Mouse (Mus musculus): ENCODE measurements at regions not wholly inside any gene's neighbourhood (a gene's known extent, or its start where the extent isn't known, plus 50 kb on each side); places are given as distances from the start of the nearest gene placed in this dataset.
"Not testable (repeated sequence)": the region's sequence is repeated elsewhere in the genome, so short reads cannot be mapped to it uniquely, and the experiment has no call there.

- 87% methylated on average over 5 of the region's 5 CpGs for WGBS
- no peak overlapping the region for H3K4me3 ChIP-seq (ENCODE audit: low read depth, low read length)
- no peaks in the 10 kb centered on the region for H3K4me1 ChIP-seq (replicated peaks; ENCODE audit: control insufficient read depth, insufficient read depth, low read length)
- H3K36me3 ChIP-seq (ENCODE audit: control insufficient read depth, insufficient read depth), result no peaks in the 10 kb centered on the region
- no peak overlapping the region for H3K9ac ChIP-seq (ENCODE audit: low read depth, low read length)
- TF ChIP-seq CTCF (IDR thresholded peaks at IDR 0.05; ENCODE audit: low read depth), result no peak
- no peaks in the 10 kb centered on the region for H3K9me3 ChIP-seq (ENCODE audit: control insufficient read depth)
- H3K27me3 ChIP-seq (replicated peaks; ENCODE audit: control insufficient read depth, insufficient read depth, low read length), result no peaks in the 10 kb centered on the region
- no peak overlapping the region for H3K4me2 ChIP-seq (replicated peaks; ENCODE audit: low read depth)
- no peak for ATAC-seq
- H3K27ac ChIP-seq (ENCODE audit: low read depth, low read length), result no peak overlapping the region
Measured at GRCm38 (mm10) chr2:71597956-71598355, 51.4 kb upstream of the Dlx2 start.

GRCm38 (mm10) chr2:71598368-71598767, 51.8 kb upstream of the Dlx2 start:
- no peaks in the 10 kb centered on the region for H3K36me3 ChIP-seq (ENCODE audit: control insufficient read depth, insufficient read depth)
- H3K4me2 ChIP-seq (replicated peaks; ENCODE audit: low read depth), result no peak overlapping the region
- no peaks in the 10 kb centered on the region for H3K4me1 ChIP-seq (replicated peaks; ENCODE audit: control insufficient read depth, insufficient read depth, low read length)
- 62% methylated on average over 10 of the region's 10 CpGs for WGBS
- no peak for ATAC-seq
- TF ChIP-seq CTCF (IDR thresholded peaks at IDR 0.05; ENCODE audit: low read depth), result no peak
- H3K4me3 ChIP-seq (ENCODE audit: low read depth, low read length), result no peak overlapping the region
- H3K9ac ChIP-seq (ENCODE audit: low read depth, low read length), result no peak overlapping the region
- no peak overlapping the region for H3K27ac ChIP-seq (ENCODE audit: low read depth, low read length)
- H3K27me3 ChIP-seq (replicated peaks; ENCODE audit: control insufficient read depth, insufficient read depth, low read length), result no peaks in the 10 kb centered on the region
- no peaks in the 10 kb centered on the region for H3K9me3 ChIP-seq (ENCODE audit: control insufficient read depth)

GRCm38 (mm10) chr2:71598778-71599177, 52.2 kb upstream of the Dlx2 start:
- H3K27me3 ChIP-seq (replicated peaks; ENCODE audit: control insufficient read depth, insufficient read depth, low read length), result no peaks in the 10 kb centered on the region
- peak; percentile 96 for TF ChIP-seq CTCF (IDR thresholded peaks at IDR 0.05; ENCODE audit: low read depth)
- no peaks in the 10 kb centered on the region for H3K9me3 ChIP-seq (ENCODE audit: control insufficient read depth)
- H3K4me2 ChIP-seq (replicated peaks; ENCODE audit: low read depth), result no peak overlapping the region
- no peak overlapping the region for H3K9ac ChIP-seq (ENCODE audit: low read depth, low read length)
- no peak overlapping the region for H3K27ac ChIP-seq (ENCODE audit: low read depth, low read length)
- WGBS, result 17% methylated on average over 5 of the region's 5 CpGs
- no peaks in the 10 kb centered on the region for H3K36me3 ChIP-seq (ENCODE audit: control insufficient read depth, insufficient read depth)
- ATAC-seq, result peak; percentile 67
- no peaks in the 10 kb centered on the region for H3K4me1 ChIP-seq (replicated peaks; ENCODE audit: control insufficient read depth, insufficient read depth, low read length)
- H3K4me3 ChIP-seq (ENCODE audit: low read depth, low read length), result no peak overlapping the region

GRCm38 (mm10) chr2:71600213-71600612, 53.7 kb upstream of the Dlx2 start:
- H3K27ac ChIP-seq (ENCODE audit: low read depth, low read length), result no peak overlapping the region
- TF ChIP-seq CTCF (IDR thresholded peaks at IDR 0.05; ENCODE audit: low read depth), result no peak
- H3K9me3 ChIP-seq (ENCODE audit: control insufficient read depth), result peaks cover under 1% of the 10 kb centered on the region; the same call in 1 of the 2 replicates
- H3K4me3 ChIP-seq (ENCODE audit: low read depth, low read length), result no peak overlapping the region
- H3K4me2 ChIP-seq (replicated peaks; ENCODE audit: low read depth), result no peak overlapping the region
- no peak overlapping the region for H3K9ac ChIP-seq (ENCODE audit: low read depth, low read length)
- H3K4me1 ChIP-seq (replicated peaks; ENCODE audit: control insufficient read depth, insufficient read depth, low read length), result no peaks in the 10 kb centered on the region
- H3K36me3 ChIP-seq (ENCODE audit: control insufficient read depth, insufficient read depth), result no peaks in the 10 kb centered on the region
- H3K27me3 ChIP-seq (replicated peaks; ENCODE audit: control insufficient read depth, insufficient read depth, low read length), result no peaks in the 10 kb centered on the region
- 73% methylated on average over 7 of the region's 7 CpGs for WGBS
- no peak for ATAC-seq

- H3K9me3 ChIP-seq (ENCODE audit: control insufficient read depth), result peaks cover 7% of the 10 kb centered on the region; the same call in 1 of the 2 replicates
- no peaks in the 10 kb centered on the region for H3K4me1 ChIP-seq (replicated peaks; ENCODE audit: control insufficient read depth, insufficient read depth, low read length)
- H3K27ac ChIP-seq (ENCODE audit: low read depth, low read length), result no peak overlapping the region
- TF ChIP-seq CTCF (IDR thresholded peaks at IDR 0.05; ENCODE audit: low read depth), result no peak
- no peaks in the 10 kb centered on the region for H3K27me3 ChIP-seq (replicated peaks; ENCODE audit: control insufficient read depth, insufficient read depth, low read length)
- H3K36me3 ChIP-seq (ENCODE audit: control insufficient read depth, insufficient read depth), result no peaks in the 10 kb centered on the region
- H3K4me2 ChIP-seq (replicated peaks; ENCODE audit: low read depth), result no peak overlapping the region
- no peak overlapping the region for H3K9ac ChIP-seq (ENCODE audit: low read depth, low read length)
- no peak overlapping the region for H3K4me3 ChIP-seq (ENCODE audit: low read depth, low read length)
- WGBS, result 83% methylated on average over 1 of the region's 1 CpGs
- no peak for ATAC-seq
Measured at GRCm38 (mm10) chr2:71600999-71601398, 54.4 kb upstream of the Dlx2 start.

GRCm38 (mm10) chr2:71603796-71604195, 57.2 kb upstream of the Dlx2 start:
- not testable (repeated sequence) for H3K4me3 ChIP-seq (ENCODE audit: low read depth, low read length); H3K4me1 ChIP-seq (replicated peaks; ENCODE audit: control insufficient read depth, insufficient read depth, low read length); H3K27ac ChIP-seq (ENCODE audit: low read depth, low read length); H3K36me3 ChIP-seq (ENCODE audit: control insufficient read depth, insufficient read depth); ATAC-seq; H3K9ac ChIP-seq (ENCODE audit: low read depth, low read length); H3K4me2 ChIP-seq (replicated peaks; ENCODE audit: low read depth); H3K9me3 ChIP-seq (ENCODE audit: control insufficient read depth); H3K27me3 ChIP-seq (replicated peaks; ENCODE audit: control insufficient read depth, insufficient read depth, low read length)
- WGBS, result 96% methylated on average over 8 of the region's 8 CpGs

GRCm38 (mm10) chr2:71605606-71606005, 59.1 kb upstream of the Dlx2 start:
- Histone ChIP-seq H3K27ac (ENCODE audit: low read depth, low read length) (no peak overlapping the region), H3K4me3 (ENCODE audit: low read depth, low read length) (no peak overlapping the region), H3K4me1 (replicated peaks; ENCODE audit: control insufficient read depth, insufficient read depth, low read length) (peaks cover 6% of the 10 kb centered on the region; the same call in 1 of the 2 replicates), H3K27me3 (replicated peaks; ENCODE audit: control insufficient read depth, insufficient read depth, low read length) (no peaks in the 10 kb centered on the region), H3K4me2 (replicated peaks; ENCODE audit: low read depth) (no peak overlapping the region), H3K36me3 (ENCODE audit: control insufficient read depth, insufficient read depth) (no peaks in the 10 kb centered on the region), H3K9me3 (ENCODE audit: control insufficient read depth) (peaks cover 7% of the 10 kb centered on the region; the same call in 1 of the 2 replicates), H3K9ac (ENCODE audit: low read depth, low read length) (no peak overlapping the region)
- 82% methylated on average over 1 of the region's 1 CpGs for WGBS
- no peak for ATAC-seq
- no peak for TF ChIP-seq CTCF (IDR thresholded peaks at IDR 0.05; ENCODE audit: low read depth)
